Mouse (Mus musculus): ENCODE measurements around the gene Ythdf2.

Gene Ythdf2

DNA sequence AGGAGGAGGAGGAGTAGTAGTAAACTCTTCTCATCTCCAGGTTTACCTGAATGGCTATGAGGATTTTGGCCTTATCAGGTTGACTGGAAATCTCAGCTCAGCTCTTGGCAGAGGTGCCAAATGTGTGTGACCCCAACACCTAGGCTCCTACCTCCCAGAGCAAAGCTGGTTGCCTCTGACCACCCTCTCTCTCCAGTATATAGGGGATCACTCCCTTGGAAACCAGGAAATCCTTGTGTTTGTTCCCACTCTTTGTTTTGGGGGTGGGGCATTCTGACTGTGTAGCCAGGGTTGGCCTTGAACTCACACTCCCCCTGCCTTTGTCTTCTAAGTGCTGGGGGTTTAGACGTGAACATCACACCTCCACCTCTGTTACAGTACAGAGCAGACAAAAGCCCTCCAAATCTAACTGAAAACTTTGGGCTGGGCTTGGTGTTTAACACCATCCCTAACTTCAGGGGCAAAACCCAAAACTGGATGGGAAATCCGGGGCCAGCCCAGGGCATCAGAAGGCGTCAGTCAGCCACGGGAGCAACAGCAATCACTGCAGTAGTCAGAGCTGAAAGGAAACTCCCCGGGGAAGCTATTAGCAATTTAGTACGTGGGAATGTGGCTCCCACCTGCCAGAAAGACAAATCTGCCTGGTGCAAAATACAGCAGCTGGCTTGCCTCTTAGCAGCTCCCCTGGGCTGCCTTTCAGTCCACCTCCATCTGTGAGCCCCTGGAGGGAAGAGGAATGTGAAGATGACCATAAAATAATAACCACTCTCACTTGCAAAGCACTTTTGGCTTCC lies 57.0 kb downstream of the Ythdf2 start:
- in situ Hi-C loops (cut with MboI, MseI), result no loop called here

DNA sequence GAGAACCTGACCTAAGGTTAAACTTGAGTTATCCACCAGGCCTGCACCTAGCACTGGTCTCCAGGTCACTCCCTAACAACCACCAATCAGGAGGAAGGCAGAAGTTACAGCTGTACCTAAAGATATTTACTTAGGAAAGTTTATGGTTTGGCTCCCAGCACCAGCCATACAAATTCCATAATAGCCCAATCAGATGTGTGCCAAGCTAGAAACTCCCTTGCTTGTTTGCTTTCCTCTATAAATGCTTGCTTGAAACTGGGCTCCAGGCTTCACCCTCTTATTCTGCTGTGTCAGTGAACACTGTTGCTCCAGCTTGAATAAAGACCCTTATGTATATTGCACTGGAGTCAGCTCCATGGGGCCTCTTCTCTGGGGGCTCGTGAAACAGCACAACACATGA lies 60.4 kb downstream of the Ythdf2 start:
- in situ Hi-C loops (cut with MboI, MseI), result no loop called here

DNA sequence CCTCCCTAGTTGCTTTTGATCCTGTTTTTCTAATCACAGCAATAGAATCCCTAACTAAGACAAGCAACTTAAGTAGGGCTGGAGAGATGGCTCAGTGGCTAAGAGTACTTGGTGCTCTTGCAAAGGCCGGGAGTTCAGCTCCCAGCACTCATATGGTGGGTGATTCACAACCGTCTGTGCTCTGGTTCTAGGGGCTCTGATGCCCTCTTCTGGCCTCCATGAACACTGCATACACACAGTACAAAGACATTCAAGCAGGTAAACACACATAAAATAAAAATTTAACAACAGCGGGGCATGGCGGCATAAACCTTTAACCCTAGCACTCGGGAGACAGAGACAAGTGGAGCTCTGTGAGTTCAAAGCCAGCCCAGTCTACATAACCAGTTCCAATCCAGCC lies 65.9 kb downstream of the Ythdf2 start:
- in situ Hi-C loops (cut with MboI, MseI), result no loop called here

DNA sequence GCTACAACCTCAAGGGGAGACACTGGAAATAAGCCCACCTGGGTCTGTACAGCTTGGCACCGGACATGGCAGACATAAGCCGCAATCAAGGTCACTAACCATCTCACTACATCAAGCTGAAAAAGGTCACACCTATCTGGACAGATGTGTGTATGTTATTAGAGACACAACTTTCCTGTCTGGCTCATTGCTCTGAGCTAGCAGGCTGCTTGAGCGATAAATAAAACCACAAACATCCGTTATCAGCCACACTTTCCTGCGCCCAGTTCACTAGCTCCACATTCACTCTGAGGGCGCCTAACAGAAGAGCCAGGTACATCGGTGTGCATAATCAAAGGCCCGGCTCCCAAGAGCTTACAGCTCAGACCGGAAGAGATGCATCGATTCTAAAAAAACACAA lies 67.0 kb downstream of the Ythdf2 start:
- in situ Hi-C loops (cut with MboI, MseI), result no loop called here

DNA sequence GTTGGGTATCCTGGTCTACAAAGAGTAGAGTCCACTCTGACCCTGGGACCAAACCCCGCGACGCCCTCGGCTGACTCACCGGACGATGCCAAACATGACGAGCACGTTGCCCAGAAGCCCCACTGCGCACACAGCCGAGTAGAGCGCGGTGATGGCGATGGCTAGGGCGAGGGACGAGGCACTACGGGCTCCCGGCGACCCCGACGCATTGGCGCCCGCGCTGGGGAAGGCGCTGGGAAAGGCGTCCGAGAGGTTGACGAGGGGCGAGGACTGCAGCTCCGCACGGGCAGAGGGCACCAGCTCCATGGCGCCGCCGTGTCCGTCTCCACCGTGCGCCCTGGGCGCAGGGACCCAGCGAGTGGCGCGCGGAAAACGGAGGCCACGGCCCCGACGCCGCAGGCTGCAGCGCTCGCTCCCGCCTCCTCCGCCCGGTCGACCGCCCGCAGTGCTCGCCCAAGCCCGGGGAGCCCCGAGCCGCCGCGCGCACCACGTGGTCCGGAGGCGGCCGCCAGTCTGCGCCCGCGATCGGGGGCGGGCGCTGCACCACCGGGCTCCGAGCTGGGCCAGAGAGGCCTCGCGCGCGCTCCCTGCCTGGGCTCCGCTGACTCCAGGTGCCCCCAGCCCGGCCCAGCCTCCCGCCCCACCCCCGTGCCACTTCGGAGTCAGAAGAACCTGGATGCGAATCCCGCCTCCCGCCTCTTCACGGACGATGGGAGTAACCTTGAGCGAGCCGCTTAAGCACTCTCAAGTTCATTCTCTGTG lies 67.8 kb downstream of the Ythdf2 start, which contains the start of gene Oprd1:
Gene Oprd1 (minus strand): TSS at position 407 of the 762 bp plus-strand sequence.
- in situ Hi-C loops (cut with MboI, MseI), result no loop called here

DNA sequence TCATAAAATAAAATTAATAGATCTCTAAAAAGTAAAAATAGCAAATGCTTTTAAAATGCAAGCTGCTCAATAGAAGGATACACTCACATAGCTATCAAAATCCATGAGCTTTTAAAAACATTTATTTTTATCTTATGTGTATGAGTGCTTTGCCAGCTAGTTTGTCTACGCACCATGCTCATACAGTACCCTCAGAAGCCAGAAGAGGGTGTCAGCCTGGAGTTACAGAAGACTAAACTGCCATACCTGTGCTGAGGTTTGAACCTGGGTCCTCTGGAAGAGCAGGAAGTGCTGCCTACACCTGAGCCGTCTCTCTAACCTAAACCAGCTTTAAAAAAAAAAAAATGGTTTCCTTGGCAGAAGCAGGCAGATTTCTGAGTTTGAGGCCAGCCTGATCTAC lies 73.5 kb downstream of the Ythdf2 start:
- in situ Hi-C loops (cut with MboI, MseI), result no loop called here

DNA sequence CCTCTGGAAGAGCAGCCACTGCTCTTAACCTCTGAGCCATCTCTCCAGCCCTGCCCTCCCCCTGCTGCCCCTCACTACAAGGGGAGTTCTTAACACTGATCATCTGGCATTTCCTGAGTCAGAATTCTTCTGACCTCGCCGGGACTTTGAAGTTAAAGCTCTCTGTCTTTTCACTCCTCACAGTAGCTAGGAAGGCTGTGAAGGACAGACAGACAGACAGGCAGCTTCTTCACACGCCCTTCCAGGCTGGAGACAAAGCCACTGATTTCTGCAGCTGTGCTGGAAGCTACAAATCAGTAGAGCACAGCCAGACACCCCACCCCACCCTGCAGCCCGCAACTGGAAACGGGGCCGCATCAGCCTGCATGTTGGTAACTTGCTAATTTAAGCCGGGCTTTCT lies 75.1 kb downstream of the Ythdf2 start:
- in situ Hi-C loops (cut with MboI, MseI), result no loop called here

Data from T-helper 2 cell (primary cell).